Mouse (Mus musculus): ENCODE results near the gene Gm20736. TPM values are rescaled to one million over a fixed set of nuclear protein-coding genes. Genes with fewer than 3 reads are reported as not detected.
"Not testable (repeated sequence)": the region's sequence is repeated elsewhere in the genome, so short reads cannot be mapped to it uniquely, and the experiment has no call there.

Gene Gm20736
- not detected for total RNA-seq (2021)
- long read RNA-seq, experiment 1 = 0 reads
- long read RNA-seq, experiment 2 = 0 reads

- DNase-seq (ENCODE audit: low spot score in 2 of 2); intact Hi-C loops (cut with DNase I): not testable (repeated sequence)
Measured at GRCm38 (mm10) chrY:65377390-65377789, at the start of gene Gm20736. Gm20736 (plus strand) TSS chrY:65377690.

Other genes starting within 250 kb of the Gm20736 start
- not detected for gene Gm20924, start 170.2 kb upstream of the Gm20736 start, total RNA-seq (2021)